Mouse (Mus musculus) lung, postnatal 10 days (tissue): ENCODE data around the gene Marc1.

Experiments used
- DNase-seq: peaks from one replicate; pipeline ENCODE4 v3.0.0; 2021

The Marc1 gene

DNA sequence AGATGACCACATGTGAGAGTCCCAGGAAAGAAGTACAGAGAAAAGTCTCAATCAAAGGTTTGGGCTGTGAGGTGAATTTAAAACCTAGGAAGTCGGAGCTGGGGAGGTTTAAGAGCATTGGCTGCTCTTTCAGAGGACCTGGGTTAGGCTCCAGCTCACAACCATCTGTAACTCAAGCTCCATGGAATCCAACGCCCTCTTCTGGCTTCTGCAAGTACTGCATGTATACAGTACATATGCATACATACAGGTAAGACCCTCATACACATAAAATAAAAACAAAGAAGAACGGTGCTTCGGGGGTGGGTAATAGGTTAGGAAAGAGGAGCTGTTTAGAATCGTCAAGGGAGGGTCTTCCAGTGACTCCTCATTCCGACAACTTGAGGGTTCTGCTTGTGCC, 6.7 kb upstream of the Marc1 start:
- DNase-seq = no peak

DNA sequence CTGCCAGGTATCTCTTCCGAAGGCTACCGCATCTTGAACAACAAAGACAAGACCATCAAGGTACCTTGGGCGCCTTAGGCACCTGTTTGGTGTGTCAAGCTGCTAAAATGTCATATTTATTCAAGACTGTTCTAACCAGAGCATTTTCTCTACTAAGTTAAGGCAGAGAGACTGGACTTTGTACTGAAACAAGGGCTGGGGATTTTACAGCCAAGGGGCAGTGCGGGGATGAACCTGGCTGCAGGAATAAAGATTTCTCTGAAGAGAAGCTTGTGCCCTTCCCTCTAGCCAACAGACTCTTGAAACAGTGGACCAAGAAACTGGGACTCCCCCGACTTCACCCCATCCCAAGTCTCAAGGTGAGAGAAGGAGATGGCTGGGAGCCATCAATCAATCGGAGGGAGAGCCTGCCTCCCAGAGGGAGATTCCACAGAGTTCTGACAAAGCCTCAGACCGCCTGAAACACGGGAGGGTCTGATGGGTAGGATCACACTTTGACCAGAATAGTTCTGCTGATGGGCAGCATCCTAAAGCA, 670 bp upstream of the Marc1 start:
- no peak for DNase-seq

DNA sequence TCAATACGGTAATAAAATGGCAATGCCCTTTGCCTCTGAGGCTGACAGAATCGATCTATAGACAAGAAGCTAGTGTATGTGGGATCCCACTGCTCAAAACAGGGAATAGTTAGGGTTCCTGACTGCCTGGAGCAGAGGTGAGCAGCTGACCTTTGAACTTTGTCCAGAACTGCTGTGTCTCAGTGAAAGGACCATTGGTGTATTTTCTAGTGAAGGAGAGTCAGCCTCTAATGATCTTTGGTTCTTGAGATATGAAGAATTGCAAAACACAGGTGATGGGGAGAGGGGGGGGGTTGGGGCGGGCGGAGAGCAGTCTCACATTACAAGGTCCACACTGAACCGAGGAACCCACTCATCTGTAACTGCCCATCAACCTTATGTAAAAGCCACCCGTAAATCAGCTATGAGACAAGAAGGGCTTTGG, 1.5 kb downstream of the Marc1 start:
- no peak for DNase-seq

DNA sequence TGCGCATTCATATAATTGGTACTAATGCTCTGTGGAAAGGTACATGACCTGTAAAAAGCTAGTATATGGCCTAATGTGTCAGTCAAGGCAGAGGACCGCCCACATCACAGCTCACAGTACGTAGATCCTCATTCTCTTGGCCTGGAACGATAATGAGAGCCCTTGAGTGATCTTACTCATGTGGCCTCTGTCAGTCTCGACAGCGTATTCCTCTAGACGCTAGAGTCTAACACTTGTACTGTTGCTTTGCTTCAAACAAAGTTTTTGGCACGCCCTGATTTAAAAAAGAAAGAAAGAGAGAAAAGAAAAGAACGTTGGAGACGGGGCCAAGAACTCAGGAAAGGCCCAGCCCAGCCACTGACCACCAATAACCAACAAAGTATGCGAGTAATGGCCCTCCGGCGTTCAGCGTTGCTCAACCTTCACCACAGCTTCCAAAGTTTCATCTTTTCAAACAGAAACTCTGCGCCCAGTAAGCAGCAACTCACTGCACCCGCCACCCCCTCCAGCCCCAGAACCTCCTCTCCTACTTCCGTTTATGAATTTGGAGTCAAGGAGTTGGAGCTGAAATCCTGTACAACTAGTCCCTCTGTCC, 2.6 kb downstream of the Marc1 start:
- DNase-seq = no peak

DNA sequence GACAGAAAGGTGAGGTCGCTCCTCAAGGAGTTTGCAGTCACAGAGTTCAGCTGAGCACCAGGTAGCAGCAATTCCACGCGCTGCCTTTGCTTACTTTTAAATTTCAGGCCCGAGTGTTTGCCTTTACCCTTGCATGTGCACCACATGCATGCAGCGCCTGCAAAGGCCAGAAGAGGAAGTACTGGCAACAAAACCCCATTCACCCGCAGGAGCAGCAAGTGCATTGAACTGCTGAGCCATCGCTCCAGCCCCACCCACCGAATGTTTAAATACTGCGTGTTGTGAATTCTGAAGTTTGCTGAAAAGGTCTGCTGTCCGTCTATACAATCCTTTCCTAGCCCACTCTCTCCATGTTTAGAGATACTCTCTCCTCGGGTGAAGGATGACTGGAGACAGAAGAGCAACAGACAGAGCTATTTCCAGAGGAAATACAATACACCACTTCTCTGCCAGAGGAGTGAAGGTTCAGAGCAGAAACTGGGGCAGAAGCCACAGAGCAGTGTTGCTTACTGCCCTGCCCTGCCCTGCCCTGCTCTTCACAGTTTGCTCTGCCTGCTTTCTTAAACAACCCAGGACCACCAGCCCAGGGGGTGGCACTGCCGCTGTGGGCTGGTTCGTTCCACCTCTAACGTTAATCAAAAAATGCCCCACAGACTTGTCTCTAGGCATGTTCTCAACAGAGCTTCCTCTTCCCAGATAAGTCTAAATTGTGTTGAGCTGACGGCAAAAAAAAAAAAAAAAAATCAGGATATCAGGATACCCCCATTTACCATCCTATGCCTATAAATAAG, 3.3 kb downstream of the Marc1 start:
- peak; percentile 33 for DNase-seq

DNA sequence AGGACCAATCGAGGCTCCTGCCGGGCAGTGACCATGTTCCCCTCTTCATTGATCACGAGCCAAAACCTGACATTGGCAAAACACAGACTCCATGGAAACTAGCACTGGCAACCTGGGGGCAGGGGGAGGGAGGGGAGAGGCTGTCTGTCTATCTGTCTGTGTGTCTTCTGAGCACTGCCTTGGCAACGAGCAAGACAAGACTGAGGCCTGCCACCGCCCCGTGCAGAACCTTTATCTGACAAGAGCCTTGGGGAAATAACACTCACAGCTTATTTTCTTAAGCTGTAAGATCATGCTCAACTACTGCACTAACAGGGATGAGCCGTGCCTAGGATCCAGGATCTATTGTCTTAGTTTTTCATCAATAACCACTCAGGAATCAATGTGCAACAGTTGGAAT, 4.0 kb downstream of the Marc1 start:
- no peak for DNase-seq

DNA sequence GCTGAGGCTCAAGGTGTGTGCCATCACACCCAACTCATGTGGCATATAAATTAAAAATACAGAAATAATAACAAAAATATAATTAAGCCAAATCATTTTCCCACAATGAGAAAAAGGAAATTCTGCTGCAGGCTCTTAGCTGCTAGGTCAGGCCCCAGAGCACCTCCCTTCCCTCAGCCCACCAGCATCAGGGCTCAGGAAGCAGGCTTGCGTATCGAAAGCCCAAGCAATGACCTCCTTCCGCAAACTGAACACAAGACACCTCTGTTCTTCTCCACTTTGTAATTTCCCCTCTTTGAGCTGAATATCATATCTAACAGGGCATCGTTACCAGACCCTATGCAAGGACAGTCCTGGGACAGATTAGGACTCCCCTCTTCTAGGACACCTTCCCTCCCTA, 5.4 kb downstream of the Marc1 start:
- no peak for DNase-seq

DNA sequence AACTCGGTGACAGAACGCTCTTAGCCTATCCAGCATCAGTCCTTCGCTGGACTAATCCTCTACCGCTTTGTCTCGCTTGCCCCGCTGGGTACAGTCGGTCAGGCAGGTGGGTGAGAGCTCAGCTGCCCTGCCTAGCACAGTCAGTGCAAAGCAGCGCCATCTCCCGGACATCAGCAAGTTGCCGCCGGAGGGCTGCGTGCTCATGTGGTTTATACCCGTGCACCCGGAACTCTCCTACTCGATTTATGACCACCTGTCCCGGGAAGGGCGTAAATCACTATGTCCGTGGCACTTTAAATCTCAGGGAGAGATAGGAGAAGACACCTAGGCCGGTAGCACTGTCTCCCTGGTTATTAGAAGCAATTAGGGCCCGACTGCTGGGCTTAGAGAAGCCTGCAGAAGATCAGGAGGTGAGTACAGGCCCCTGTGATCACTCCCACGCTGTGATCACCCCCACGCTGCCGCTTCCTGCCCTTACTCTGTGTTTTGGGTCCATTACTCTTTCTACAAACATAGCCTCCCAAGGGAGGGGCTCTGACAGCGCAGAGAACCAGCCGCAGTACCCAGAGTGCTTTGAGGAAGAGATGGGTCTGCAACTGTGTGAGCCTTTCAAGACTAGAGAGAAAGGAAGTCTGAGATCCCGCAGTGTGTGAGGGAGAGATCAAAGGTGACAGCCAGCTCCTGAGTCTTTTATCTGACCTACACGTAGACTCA, 17.8 kb downstream of the Marc1 start:
- peak; percentile 74 for DNase-seq

DNA sequence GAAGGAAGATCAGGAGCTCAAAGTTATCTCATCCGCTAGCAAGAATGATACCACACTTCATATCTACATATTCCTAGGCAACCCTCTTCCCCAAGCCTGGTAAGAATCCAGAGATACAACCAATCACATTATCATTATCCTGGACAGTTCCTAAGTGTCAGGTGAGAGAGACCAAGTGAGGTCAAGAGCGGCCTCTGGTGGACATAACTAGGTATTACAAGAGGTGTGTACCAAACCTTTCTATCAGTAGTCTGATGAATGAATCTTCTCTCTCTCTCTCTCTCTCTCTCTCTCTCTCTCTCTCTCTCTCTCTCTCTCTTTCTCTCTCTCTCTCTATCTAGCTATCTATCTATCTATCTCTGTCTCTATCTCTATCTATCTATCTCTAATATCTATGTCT, 20.0 kb downstream of the Marc1 start:
- peak; percentile 64 for DNase-seq

DNA sequence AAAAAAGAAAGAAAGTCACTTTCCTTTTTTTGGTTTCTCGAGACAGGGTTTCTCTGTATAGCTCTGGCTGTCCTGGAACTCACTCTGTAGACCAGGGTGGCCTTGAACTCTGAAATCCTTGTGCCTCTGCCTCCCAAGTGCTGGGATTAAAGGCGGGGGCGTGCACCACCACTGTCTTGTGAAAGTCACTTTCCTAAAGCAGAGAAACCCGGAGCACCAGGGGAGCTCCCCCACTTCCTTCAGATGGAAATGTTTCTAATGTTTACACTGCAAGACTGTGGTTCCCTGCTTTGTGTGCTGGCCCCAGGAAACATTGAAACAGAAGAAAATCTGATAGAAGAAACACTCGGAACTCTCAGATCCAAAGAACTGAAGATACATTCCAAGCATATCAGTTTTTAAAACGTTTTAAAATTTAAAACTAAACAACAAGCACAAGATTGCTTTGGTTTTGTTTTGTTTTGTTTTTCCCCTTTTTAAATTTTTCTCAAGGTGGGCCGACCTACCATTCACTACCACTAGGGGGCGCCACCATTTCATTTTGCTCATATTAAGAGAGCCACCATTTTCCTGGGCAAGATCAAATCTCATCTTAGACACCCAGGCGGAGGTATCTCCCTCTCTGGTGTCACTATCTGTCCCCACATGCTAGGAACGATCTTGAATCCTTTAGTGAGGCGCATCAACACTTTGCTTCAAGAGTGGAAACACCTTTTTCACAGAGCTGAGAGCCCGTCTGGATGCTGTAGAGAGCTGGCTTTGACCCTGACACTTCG, 24.5 kb downstream of the Marc1 start:
- DNase-seq = no peak

DNA sequence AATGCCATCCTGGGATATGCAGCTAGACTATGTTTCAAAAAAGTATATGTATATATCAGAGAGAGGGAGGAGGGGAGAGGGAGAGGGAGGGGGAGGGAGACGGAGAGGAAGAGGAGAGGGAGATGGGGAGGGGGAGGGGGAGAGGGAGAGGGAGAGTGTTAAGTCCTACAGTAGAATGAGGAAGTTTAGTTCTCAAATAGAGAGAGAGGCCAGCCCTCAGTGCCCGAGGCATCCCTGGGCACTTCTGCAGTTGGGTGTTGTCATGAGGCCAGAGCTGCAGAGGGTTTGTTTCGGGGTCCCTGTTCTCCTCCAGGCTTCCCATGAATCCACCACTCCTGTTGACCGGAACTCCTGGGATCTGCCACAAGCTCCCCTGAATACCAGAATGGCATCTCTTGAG, 27.5 kb downstream of the Marc1 start:
- no peak for DNase-seq

DNA sequence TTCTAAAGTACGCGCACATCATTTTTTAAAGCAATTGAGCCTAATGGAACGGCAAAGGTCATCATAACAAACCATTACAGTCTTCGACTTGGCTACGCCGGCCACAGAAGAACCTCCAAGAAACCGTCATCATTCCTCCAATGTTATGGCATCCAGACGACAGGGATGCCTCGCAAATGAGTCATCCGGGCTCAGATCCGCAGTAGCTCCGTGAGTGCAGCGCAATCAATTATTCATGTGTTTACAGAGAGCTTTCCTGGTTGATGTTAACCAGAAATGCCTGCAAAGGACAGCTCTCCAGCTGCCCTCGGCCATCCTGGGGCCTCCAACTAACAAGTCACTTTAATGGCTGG, 29.0 kb downstream of the Marc1 start:
- peak; percentile 83 for DNase-seq

DNA sequence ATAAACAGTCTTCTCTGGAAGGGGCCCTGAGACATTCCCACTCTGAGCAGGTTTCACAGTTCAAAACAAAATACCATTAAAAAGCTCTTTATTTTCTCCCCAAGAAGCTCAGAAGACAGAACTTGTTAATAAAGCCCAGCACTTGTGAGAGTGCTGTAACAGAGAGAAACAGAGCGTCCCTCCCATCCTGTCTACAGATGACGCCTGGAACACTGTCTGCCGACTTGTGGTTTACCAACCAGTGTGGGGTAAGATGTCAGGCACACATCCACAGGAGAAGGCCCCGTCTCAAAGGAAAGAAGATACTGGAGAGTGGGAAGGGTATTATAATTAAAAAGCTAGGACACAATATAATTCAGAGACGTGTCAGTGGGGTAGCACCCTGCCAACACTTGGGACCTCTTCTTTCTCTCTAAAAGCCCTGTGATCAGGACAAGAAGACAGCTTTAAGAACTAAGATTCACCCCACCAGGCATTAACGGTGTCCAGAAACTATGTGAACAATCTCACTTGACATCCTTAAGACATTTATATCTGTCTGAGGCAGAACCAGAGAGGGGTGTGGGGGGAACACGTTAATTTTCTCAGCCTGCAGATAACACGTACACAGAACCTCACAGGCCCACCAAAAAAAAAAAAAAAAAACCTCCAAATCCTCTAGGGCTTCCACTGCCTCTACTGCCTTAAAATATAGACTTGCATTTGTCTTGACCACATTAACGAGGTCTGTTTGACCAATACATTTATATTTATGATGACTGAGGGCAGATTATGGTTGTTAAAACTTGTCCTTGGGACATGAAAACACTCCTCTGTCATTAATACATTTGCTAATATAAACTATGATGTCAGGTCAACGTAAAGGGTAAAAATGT, 29.6 kb downstream of the Marc1 start:
- DNase-seq = peak; percentile 25

DNA sequence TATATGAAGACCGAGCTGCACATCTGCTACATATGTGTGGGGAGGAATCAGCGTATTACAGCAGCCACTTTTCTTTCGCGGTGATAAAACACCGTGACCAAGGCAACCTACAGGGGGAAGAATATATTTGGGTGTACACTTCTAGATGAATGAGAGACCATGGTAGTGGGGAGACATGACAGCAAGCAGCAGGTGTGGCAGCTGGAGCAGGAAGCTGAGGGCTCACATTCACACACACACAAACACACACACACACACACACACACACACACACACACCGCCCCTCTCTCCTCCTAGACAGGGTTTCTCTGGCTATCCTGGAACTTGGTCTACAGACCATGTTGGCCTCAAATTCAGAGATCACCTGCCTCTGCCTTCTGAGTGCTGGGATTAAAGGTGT, 33.0 kb downstream of the Marc1 start:
- no peak for DNase-seq

DNA sequence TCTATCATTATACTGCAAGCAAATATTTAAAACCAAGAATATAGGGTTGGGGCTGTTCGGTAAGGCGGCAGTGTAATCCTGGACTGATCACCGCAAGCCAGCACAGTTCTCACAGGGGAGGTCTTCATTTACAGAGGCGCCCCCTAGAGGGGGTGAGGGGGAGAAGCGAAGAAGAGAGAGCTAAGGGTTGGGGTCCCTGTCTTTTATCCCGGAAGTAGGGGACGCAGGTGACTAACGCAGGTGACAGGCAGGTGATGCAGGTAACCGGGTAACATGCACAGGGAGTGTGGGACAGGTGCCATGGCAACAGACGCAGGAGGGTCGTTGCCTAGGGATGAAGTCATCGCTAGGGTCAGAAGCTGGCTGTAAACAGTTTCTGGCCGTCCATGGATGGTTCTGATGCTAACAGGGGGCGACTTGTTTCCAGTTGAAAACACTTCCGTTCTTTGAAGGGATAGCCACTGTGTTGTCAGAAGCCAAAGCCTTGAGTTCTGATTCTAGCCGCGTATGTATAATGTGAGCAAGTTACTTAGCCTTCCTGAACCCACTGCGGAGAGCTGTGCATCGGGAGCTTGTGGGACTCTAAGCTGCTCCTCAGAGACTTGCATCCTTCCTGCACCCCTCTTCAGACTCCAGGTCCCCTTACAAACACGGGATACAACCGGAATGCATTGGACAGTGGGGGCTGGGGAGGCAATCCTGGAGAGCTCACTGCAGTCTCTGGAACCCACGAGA, 33.9 kb downstream of the Marc1 start:
- no peak for DNase-seq

DNA sequence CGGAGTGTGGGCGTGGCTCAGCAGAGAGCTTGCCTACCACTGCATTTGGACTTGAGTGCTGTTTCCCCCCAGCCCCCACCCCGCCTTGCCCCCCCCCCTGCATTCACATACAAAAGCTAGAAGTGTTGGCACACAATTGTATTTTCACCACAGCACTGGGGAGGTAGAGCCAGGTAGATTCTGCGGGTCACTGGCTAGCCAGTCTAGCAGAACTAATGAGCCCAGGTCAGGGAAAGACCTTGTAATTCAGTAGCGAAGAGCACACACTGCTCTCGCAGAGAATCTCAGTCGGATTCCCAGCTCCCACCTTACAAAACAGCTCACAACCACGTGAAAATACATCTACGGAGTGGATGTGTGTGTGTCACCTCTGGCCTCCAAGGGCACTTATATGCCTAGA, 35.8 kb downstream of the Marc1 start:
- no peak for DNase-seq

DNA sequence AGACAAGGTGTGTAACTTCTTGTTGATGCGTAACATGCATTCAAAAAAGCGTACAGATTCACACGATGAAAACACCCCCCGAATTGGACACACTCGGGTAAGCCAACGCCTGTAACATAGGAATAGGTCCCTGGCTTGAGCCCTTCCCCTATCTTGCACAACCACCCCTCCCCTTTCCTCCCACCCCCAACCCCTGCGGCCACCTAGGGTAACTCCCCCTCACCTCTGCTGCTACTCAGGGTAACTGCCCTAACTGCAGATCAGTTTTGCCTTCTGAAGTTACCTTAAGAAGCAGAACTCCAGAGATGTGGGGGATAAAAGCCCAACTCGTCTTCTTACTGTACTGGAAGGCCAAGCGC, 39.2 kb downstream of the Marc1 start:
- DNase-seq = no peak

DNA sequence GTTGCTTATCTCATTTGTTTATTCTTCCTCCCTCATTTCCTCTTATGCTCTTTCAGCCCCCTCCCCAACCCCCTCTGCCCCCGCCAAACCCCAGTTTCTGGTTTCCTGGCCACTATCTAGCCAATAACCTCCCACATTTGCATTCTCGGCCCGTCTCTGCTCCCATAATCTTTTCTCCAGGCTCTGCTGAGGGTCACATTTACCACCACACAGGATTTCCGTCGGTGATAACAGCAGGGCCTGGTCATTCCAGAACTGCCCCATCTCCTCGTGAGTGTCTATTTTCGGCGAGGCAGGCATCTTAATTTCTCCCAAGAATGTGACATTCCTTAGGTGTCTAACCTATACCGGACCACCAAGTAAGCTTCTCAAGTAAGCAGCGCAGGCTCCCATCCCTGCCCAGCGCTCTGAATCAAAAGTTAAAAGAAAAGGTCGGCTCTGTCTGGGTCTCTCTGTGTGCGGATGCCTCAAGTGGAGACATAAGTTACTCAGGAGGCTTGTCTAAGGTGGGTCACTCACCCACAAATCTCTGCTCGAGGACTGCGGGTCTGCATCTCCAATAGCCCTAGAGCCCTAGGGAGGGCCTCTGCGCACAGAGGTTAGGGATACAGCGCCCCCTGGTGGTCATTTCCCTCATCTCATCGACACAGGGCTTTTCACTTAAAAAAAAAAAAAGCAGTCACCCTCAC, 39.8 kb downstream of the Marc1 start:
- DNase-seq = peak; percentile 91

DNA sequence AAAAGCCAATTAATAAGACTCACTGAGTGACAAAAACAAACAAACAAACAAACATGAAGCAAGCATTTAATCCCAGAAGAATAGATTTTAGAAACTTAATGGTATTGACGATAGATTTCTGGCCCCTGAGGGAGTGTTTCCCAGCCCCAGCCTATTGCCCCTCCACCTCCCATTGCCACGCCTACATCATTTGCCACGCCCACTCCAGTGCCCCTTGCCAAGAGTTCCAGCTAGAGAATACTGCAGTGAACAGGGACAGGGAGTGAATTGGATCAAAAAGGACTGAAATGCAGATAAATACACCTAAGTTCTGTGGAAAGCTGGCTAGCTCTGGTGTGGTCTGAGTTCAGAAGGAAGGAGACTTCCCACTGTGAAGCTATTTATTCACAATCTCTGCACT, 47.2 kb downstream of the Marc1 start:
- DNase-seq = no peak

DNA sequence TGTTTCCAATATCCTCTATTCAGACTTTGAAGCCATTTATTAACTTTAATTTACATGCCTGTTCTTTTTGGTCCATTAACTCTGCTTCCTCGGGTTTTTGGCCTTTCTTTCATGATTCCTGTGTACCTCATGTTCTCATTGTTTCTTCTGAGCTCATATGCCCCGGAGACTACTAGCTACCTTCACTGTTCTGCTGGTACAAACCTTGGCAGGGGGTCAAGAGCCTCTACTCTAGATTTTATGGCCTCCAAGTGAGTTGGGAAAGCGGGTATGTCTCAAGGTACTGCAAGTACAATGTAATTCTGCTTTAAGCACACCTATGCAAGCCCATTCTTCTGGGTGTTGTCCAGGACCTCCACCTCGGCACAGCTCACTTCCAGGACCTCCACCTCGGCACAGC, 48.2 kb downstream of the Marc1 start:
- DNase-seq = no peak

DNA sequence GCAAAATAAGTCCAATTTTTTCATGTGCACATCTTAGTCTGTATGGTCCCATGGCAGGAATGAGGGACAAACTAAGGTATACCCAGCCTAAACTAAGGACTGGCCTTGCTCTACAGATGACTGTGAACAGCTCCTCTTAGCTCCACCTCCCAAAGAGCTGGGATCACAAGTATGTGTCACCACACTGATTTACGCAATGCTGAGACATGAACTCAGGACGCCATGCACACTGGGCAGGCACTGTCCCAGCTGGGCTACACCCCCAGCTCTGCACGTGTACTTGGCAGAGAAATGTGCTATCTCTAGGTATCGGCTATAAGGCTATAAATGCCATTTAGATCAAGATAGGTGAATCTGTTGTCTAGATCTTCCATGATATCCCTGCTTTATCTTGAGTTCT, 49.1 kb downstream of the Marc1 start:
- no peak for DNase-seq
